Mouse (Mus musculus): ENCODE measurements around the gene Cmas. TPM values are rescaled to one million over a fixed set of nuclear protein-coding genes. Genes with fewer than 3 reads are reported as not detected.

Gene Cmas
- polyA plus RNA-seq, 1 experiment from 2014 or later: 222 TPM

- no peaks in the 10 kb centered on the region for H3K27me3 ChIP-seq (replicated peaks)
- ATAC-seq (replicated peaks): peak; percentile 60
- no peak overlapping the region for H3K4me2 ChIP-seq
- no peak overlapping the region for H3K27ac ChIP-seq
- H3K4me1 ChIP-seq: no peaks in the 10 kb centered on the region
- WGBS: 46% methylated on average over 8 of the region's 8 CpGs
- no peaks in the 10 kb centered on the region for H3K36me3 ChIP-seq (replicated peaks)
- no peak overlapping the region for H3K9ac ChIP-seq
- no peak overlapping the region for H3K4me3 ChIP-seq
- no peaks in the 10 kb centered on the region for H3K9me3 ChIP-seq
These were observed 21.0 kb upstream of the Cmas start for GRCm38 (mm10) chr6:142735302-142736005.

- WGBS: 90% methylated on average over 2 of the region's 2 CpGs
- Histone ChIP-seq H3K27me3 (replicated peaks) (no peaks in the 10 kb centered on the region), H3K4me3 (no peak overlapping the region), H3K4me2 (no peak overlapping the region), H3K36me3 (replicated peaks) (no peaks in the 10 kb centered on the region), H3K9ac (no peak overlapping the region), H3K9me3 (no peaks in the 10 kb centered on the region), H3K27ac (no peak overlapping the region), H3K4me1 (no peaks in the 10 kb centered on the region)
- no peak for ATAC-seq (replicated peaks)
These were observed 18.3 kb upstream of the Cmas start for GRCm38 (mm10) chr6:142738225-142738624.

- Histone ChIP-seq H3K9ac (no peak overlapping the region), H3K36me3 (replicated peaks) (no peaks in the 10 kb centered on the region), H3K27ac (no peak overlapping the region), H3K9me3 (no peaks in the 10 kb centered on the region), H3K4me3 (no peak overlapping the region), H3K4me1 (no peaks in the 10 kb centered on the region), H3K4me2 (no peak overlapping the region), H3K27me3 (replicated peaks) (no peaks in the 10 kb centered on the region)
- 81% methylated on average over 6 of the region's 6 CpGs for WGBS
- ATAC-seq (replicated peaks): no peak
These were observed 17.8 kb upstream of the Cmas start for GRCm38 (mm10) chr6:142738637-142739036.

- Histone ChIP-seq H3K27me3 (replicated peaks) (no peaks in the 10 kb centered on the region), H3K4me3 (no peak overlapping the region), H3K9me3 (no peaks in the 10 kb centered on the region), H3K36me3 (replicated peaks) (no peaks in the 10 kb centered on the region), H3K27ac (no peak overlapping the region), H3K4me1 (no peaks in the 10 kb centered on the region), H3K4me2 (no peak overlapping the region), H3K9ac (no peak overlapping the region)
- WGBS: 91% methylated on average over 6 of the region's 6 CpGs
- ATAC-seq (replicated peaks): no peak
These were observed 14.7 kb upstream of the Cmas start for GRCm38 (mm10) chr6:142741763-142742162.

DNA sequence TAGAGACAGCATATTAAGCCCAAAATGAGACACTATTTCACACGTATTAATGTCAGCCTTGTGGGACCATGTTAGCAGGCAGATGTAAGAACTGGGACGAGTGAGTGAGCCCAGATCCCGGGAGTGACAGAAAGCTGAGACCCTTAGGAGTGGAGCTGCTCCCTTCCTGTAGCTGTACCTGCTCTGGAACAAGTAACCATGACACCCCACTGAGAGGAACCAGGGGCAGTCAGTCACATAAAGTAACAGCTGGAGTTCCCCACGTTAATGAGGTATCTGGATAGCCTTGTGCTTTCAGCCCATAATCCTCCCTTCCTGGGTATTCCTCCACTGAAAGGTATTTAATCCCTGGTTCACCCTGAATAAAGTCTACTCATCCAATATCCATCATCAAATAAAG, 13.3 kb upstream of the Cmas start:
- Histone ChIP-seq H3K9ac (no peak overlapping the region), H3K9me3 (no peaks in the 10 kb centered on the region), H3K4me3 (no peak overlapping the region), H3K27ac (no peak overlapping the region), H3K27me3 (replicated peaks) (no peaks in the 10 kb centered on the region), H3K4me2 (no peak overlapping the region), H3K4me1 (no peaks in the 10 kb centered on the region), H3K36me3 (replicated peaks) (no peaks in the 10 kb centered on the region)
- ATAC-seq (replicated peaks): no peak
- 63% methylated on average over 4 of the region's 4 CpGs for WGBS

- 93% methylated on average over 5 of the region's 5 CpGs for WGBS
- Histone ChIP-seq H3K9me3 (no peaks in the 10 kb centered on the region), H3K36me3 (replicated peaks) (no peaks in the 10 kb centered on the region), H3K9ac (no peak overlapping the region), H3K27me3 (replicated peaks) (no peaks in the 10 kb centered on the region), H3K4me2 (no peak overlapping the region), H3K4me3 (no peak overlapping the region), H3K4me1 (no peaks in the 10 kb centered on the region), H3K27ac (no peak overlapping the region)
- ATAC-seq (replicated peaks): no peak
These were observed 11.0 kb upstream of the Cmas start for GRCm38 (mm10) chr6:142745484-142745883.

- no peak for ATAC-seq (replicated peaks)
- Histone ChIP-seq H3K9me3 (no peaks in the 10 kb centered on the region), H3K4me3 (no peak overlapping the region), H3K36me3 (replicated peaks) (no peaks in the 10 kb centered on the region), H3K4me1 (no peaks in the 10 kb centered on the region), H3K9ac (no peak overlapping the region), H3K27me3 (replicated peaks) (no peaks in the 10 kb centered on the region), H3K27ac (no peak overlapping the region), H3K4me2 (no peak overlapping the region)
- WGBS: 84% methylated on average over 7 of the region's 7 CpGs
These were observed 9.7 kb upstream of the Cmas start for GRCm38 (mm10) chr6:142746765-142747164.

DNA sequence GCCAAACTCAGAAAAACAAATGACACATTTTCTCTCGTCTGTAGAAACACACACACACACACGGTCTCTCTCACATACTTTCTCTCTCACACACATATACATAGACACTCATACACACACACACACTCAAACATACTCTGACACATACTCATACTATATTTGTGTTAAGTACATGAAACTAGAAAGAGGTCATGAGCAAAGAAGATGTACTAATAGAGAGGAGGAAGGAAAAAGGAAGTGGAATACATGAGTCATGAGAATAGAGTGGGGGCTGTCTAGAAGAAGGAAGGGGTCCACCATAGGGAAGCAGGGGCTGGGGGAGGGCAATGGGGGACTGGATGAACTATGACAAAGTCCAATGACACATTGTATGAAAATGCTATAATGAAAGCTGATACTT, 9.3 kb upstream of the Cmas start:
- Histone ChIP-seq H3K4me2 (no peak overlapping the region), H3K27ac (no peak overlapping the region), H3K4me3 (no peak overlapping the region), H3K9me3 (no peaks in the 10 kb centered on the region), H3K4me1 (no peaks in the 10 kb centered on the region), H3K36me3 (replicated peaks) (no peaks in the 10 kb centered on the region), H3K27me3 (replicated peaks) (no peaks in the 10 kb centered on the region), H3K9ac (no peak overlapping the region)
- 75% methylated on average over 2 of the region's 2 CpGs for WGBS
- ATAC-seq (replicated peaks): no peak

GRCm38 (mm10) chr6:142748057-142748708, 8.3 kb upstream of the Cmas start:
- H3K9me3 ChIP-seq: no peaks in the 10 kb centered on the region
- no peaks in the 10 kb centered on the region for H3K36me3 ChIP-seq (replicated peaks)
- no peak for ATAC-seq (replicated peaks)
- WGBS: 79% methylated on average over 8 of the region's 8 CpGs
- H3K4me3 ChIP-seq: no peak overlapping the region
- H3K27ac ChIP-seq: no peak overlapping the region
- no peak overlapping the region for H3K9ac ChIP-seq
- no peaks in the 10 kb centered on the region for H3K4me1 ChIP-seq
- no peak overlapping the region for H3K4me2 ChIP-seq
- no peaks in the 10 kb centered on the region for H3K27me3 ChIP-seq (replicated peaks)

- 46% methylated on average over 9 of the region's 9 CpGs for WGBS
- no peaks in the 10 kb centered on the region for H3K9me3 ChIP-seq
- H3K27me3 ChIP-seq (replicated peaks): no peaks in the 10 kb centered on the region; the same call in 1 of the 2 replicates
- H3K4me1 ChIP-seq: no peaks in the 10 kb centered on the region
- H3K27ac ChIP-seq: no peak overlapping the region
- H3K36me3 ChIP-seq (replicated peaks): no peaks in the 10 kb centered on the region
- H3K9ac ChIP-seq: no peak overlapping the region
- H3K4me3 ChIP-seq: no peak overlapping the region
- ATAC-seq (replicated peaks): peak; percentile 57
- no peak overlapping the region for H3K4me2 ChIP-seq
These were observed 5.1 kb upstream of the Cmas start for GRCm38 (mm10) chr6:142751365-142751764.

DNA sequence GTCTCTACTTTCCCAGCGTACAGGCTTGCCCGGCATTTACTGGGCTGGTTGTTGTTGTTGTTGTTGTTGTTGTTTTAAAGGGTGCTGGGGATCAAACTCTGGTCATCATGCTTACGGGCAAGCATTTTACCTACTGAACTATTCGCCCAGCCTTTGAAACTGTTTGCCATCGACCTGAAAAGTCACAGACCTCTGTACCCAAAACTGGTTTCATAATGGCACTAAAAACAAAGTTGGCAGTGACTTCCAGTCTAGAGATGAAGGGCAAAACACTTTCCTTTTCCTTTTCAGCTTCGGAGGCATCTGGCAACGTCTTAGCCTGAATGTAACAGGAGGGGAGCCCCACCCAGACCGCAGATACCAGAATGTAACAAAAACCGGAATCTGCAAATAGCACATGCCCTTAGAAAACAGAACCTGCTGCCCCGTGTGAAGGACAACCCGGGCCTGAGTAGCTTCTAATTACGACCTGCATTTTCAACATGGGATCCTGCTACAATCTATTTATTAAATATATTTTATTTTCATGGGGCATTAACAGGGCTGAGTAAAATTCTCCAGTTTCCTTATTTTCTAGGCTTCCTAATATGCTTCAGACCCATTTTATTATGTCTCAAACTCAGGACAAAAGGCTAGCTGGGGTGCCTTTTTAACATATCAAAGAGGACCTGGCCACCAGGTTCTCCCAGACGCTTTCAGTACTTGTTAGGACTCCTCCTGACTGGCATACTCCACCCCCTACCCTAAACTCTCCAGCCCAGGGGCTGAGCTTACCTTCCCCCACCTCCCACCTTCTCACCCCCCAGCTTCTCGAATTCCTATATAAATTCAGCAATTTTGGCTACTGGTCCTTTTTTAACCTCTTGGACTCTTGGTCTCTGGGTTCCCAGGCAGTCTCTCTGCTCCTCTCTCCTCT, 3.9 kb upstream of the Cmas start:
- H3K4me3 ChIP-seq: no peak overlapping the region
- 45% methylated on average over 14 of the region's 14 CpGs for WGBS

DNA sequence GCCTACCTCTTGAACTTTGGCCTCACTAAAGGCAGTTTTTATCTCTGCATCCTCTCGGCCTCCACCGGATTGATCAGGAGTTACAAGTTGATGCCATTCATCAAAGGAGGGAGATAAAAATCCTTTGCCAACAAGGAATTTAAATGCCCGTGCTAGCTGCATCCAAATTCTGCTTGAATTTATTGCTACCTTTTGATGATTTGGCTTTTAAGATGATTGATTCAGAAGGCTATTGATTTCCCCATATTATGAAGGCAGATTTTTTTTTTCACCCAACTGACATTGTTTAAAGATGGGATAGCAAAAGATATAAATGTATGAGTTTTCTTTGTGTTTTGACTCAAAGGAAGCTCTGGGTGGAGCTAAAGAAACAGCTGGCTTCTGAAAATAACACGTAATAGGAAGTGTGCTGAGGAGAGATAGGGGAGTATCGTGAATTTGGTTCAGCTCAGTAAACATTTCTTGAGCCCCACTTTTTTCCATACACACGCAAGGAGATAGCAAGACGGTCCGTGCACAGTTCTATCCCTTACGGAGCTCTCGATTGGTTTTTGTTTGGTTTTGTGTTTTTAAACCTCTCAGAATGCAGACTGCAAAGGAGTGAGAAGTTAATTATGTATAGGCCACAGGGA, 964 bp downstream of the Cmas start:
- peak overlapping the region; percentile 88 for H3K27ac ChIP-seq
- no peak for ATAC-seq (replicated peaks)
- peak overlapping the region; percentile 60 for H3K4me3 ChIP-seq
- H3K27me3 ChIP-seq (replicated peaks): no peaks in the 10 kb centered on the region; the same call in 1 of the 2 replicates
- WGBS: 37% methylated on average over 10 of the region's 10 CpGs
- peaks cover 25% of the 10 kb centered on the region for H3K4me1 ChIP-seq
- peak overlapping the region; percentile 62 for H3K9ac ChIP-seq
- no peaks in the 10 kb centered on the region for H3K36me3 ChIP-seq (replicated peaks)
- peak overlapping the region; percentile 45 for H3K4me2 ChIP-seq
- no peaks in the 10 kb centered on the region for H3K9me3 ChIP-seq

More for the DNA sequence above, 3.9 kb upstream of the Cmas start:
- H3K4me1 ChIP-seq: peaks cover 1% of the 10 kb centered on the region
- no peaks in the 10 kb centered on the region for H3K36me3 ChIP-seq (replicated peaks)
- no peaks in the 10 kb centered on the region; the same call in 1 of the 2 replicates for H3K27me3 ChIP-seq (replicated peaks)
- no peak overlapping the region for H3K9ac ChIP-seq
- H3K4me2 ChIP-seq: no peak overlapping the region
- no peaks in the 10 kb centered on the region for H3K9me3 ChIP-seq
- ATAC-seq (replicated peaks): no peak
- no peak overlapping the region for H3K27ac ChIP-seq
